In genomic region chr8:83737346-83737745, GRCm38 (mm10) we compare ENCODE assay signal across 12 mouse cellular contexts. TPM values are rescaled to one million over a fixed set of nuclear protein-coding genes. Genes with fewer than 3 reads are reported as not detected.
DNase-seq lines count a peak whose midpoint lies in the region; ATAC-seq lines count a peak whose summit lies in the region.
"Had no signal": no experiment of that assay in that cellular context is flagged by ENCODE, and none has a peak within 500 bp of the region (broad histone marks: within the 10 kb centered on the region; RNA-seq: fewer than 3 reads in every experiment).

No protein-coding gene starts in this region.

- H3K4me3 ChIP-seq in kidney, embryonic 14.5 days (ENCODE audit: low read length): no peak overlapping the region
- H3K4me3 ChIP-seq in intestine, embryonic 14.5 days (ENCODE audit: low read depth, low read length): no peak overlapping the region
- H3K4me3 ChIP-seq: hindbrain, embryonic 13.5 days; neural tube, embryonic 12.5 days had no signal

- peaks cover 14% of the 10 kb centered on the region; the same call in 1 of the 2 replicates for H3K4me1 ChIP-seq in kidney, embryonic 14.5 days (ENCODE audit: control insufficient read depth, insufficient read depth, low read length)
- peaks cover 34% of the 10 kb centered on the region for H3K4me1 ChIP-seq in intestine, embryonic 14.5 days (replicated peaks; ENCODE audit: control insufficient read depth, insufficient read depth, low read length)

- H3K36me3 ChIP-seq in kidney, embryonic 14.5 days (ENCODE audit: control insufficient read depth, insufficient read depth, low read length): no peaks in the 10 kb centered on the region
- H3K36me3 ChIP-seq in intestine, embryonic 14.5 days (ENCODE audit: control insufficient read depth, insufficient read depth, low read length): 0 out of 2 replicates have a peak, but pooled peaks cover 7% of the 10 kb centered on the region
- H3K36me3 ChIP-seq: hindbrain, embryonic 13.5 days; neural tube, embryonic 12.5 days had no signal

- no peak for DNase-seq in kidney, postnatal 10 days
- DNase-seq in thymus, postnatal 14 days: peak; percentile 39
- no peak for DNase-seq in thymus, postnatal 36 days
- no peak for DNase-seq in intestine, embryonic 14.5 days (ENCODE audit: low spot score)
- no peak for DNase-seq in right cerebral cortex, postnatal 4 days
- no peak for DNase-seq in layer of hippocampus, postnatal 14 days (ENCODE audit: low spot score in 2 of 2)
- DNase-seq: cerebellum, adult 9-11 months; left cerebral cortex, postnatal 4 days had no signal

- no peaks in the 10 kb centered on the region for H3K9me3 ChIP-seq in kidney, embryonic 14.5 days (ENCODE audit: control insufficient read depth, low read length)
- H3K9me3 ChIP-seq in intestine, embryonic 14.5 days (ENCODE audit: control insufficient read depth, low read length): no peaks in the 10 kb centered on the region
- H3K9me3 ChIP-seq: hindbrain, embryonic 13.5 days; neural tube, embryonic 12.5 days had no signal

- no peak overlapping the region for H3K9ac ChIP-seq in kidney, embryonic 14.5 days (ENCODE audit: low read depth, low read length)
- no peak overlapping the region for H3K9ac ChIP-seq in intestine, embryonic 14.5 days (ENCODE audit: low read length)
- H3K9ac ChIP-seq: hindbrain, embryonic 13.5 days; neural tube, embryonic 12.5 days had no signal

- 91% methylated on average over 4 of the region's 4 CpGs for WGBS in kidney, embryonic 14.5 days
- WGBS in intestine, embryonic 14.5 days: 85% methylated on average over 4 of the region's 4 CpGs

- H3K27ac ChIP-seq in kidney, embryonic 14.5 days (ENCODE audit: low read depth, low read length): peak overlapping the region; percentile 74
- H3K27ac ChIP-seq in intestine, embryonic 14.5 days (ENCODE audit: low read depth): peak overlapping the region; percentile 54; the same call in 1 of the 2 replicates
- H3K27ac ChIP-seq: hindbrain, embryonic 13.5 days; neural tube, embryonic 12.5 days had no signal

- no peak overlapping the region for H3K4me2 ChIP-seq in kidney, embryonic 14.5 days (replicated peaks; ENCODE audit: low read depth, low read length)
- peak overlapping the region; percentile 56; the same call in 1 of the 2 replicates for H3K4me2 ChIP-seq in intestine, embryonic 14.5 days (ENCODE audit: low read length)

- no peak for ATAC-seq in kidney, embryonic 14.5 days (ENCODE audit: low FRiP score, low TSS enrichment)
- ATAC-seq in intestine, embryonic 14.5 days (replicated peaks; ENCODE audit: low FRiP score, low TSS enrichment, low read depth): no peak
- ATAC-seq: forebrain, embryonic 14.5 days had no signal

- no peaks in the 10 kb centered on the region for H3K27me3 ChIP-seq in kidney, embryonic 14.5 days (ENCODE audit: control insufficient read depth, insufficient read depth, low read length)
- H3K27me3 ChIP-seq in intestine, embryonic 14.5 days (replicated peaks; ENCODE audit: control insufficient read depth, insufficient read depth, low read length): no peaks in the 10 kb centered on the region

RNA-seq across cellular contexts. Expression of gene Adgre5, which starts 3.8 kb away (rescaled TPM):
- 18.6 and 30.9 TPM in 2 replicates for polyA plus RNA-seq in kidney, embryonic 14.5 days (2014; fragmentation: Nextera tagmentation; extraction: Ambion mirVana)
- 40.2 and 41.4 TPM in 2 replicates for polyA plus RNA-seq in intestine, embryonic 14.5 days (2014; fragmentation: Nextera tagmentation; extraction: Ambion mirVana)
- total RNA-seq in layer of hippocampus, postnatal 14 days (2021): 10 to 100 TPM; 11.9 to 12.6 TPM

RNA-seq across cellular contexts. Expression of gene Ddx39, which starts 22.4 kb away (rescaled TPM):
- 193 and 194 TPM in 2 replicates for polyA plus RNA-seq in kidney, embryonic 14.5 days (2014; fragmentation: Nextera tagmentation; extraction: Ambion mirVana)
- 220 and 222 TPM in 2 replicates for polyA plus RNA-seq in intestine, embryonic 14.5 days (2014; fragmentation: Nextera tagmentation; extraction: Ambion mirVana)
- total RNA-seq in layer of hippocampus, postnatal 14 days (2021): 10 to 100 TPM; 17.9 to 19.2 TPM

RNA-seq across cellular contexts. Expression of gene Pkn1, which starts 38.4 kb away (rescaled TPM):
- polyA plus RNA-seq in kidney, embryonic 14.5 days (2014; fragmentation: Nextera tagmentation; extraction: Ambion mirVana): 23.8 and 36.1 TPM in 2 replicates
- polyA plus RNA-seq in intestine, embryonic 14.5 days (2014; fragmentation: Nextera tagmentation; extraction: Ambion mirVana): 28.5 and 31.5 TPM in 2 replicates
- total RNA-seq in layer of hippocampus, postnatal 14 days (2021): 10 to 100 TPM; 53.6 TPM
